ENCODE assay signal across 8 mouse cellular contexts in the genomic region with DNA sequence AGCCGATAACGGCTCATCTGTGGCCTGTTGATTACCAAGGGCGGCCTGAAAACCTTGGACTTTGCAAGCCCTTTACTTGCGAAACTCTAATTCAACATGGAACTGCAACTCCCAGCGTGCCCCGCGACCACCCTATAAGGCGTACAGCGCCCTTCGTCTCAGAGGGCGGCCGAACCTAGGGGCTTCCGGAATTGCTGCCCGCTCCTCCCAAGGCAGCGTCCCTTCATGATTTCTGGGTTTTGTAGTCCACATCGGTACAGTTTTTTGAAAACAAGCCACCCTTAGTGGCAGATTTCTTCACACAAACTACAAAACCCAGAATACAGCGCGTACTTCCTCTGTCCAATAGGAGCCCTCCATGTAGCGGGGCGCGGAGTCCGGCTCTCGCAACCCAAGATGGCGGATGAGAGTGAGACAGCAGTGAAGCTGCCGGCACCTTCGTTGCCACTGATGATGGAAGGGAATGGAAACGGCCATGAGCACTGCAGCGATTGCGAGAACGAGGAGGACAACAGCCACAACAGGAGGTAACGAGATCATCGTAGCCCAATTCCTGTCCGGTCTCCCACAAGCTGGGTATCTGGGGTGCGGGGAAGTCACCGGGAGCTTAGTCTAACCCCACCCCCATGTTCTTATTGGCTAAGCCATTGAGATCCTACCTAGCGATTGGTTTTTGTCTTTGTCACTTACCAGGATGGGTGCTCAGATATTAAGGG. TPM values are rescaled to one million over a fixed set of nuclear protein-coding genes. Genes with fewer than 3 reads are reported as not detected.
DNase-seq lines count a peak whose midpoint lies in the region; ATAC-seq lines count a peak whose summit lies in the region.

A gene (plus strand): TSS at position 15 of the 716 bp plus-strand sequence.
A gene (minus strand): TSS at position 158 of the 716 bp plus-strand sequence.

- H3K36me3 ChIP-seq in heart, embryonic 10.5 days: peaks cover 27% of the 10 kb centered on the region
- peaks cover 27% of the 10 kb centered on the region for H3K36me3 ChIP-seq in kidney, embryonic 15.5 days

- peaks cover 31% of the 10 kb centered on the region for H3K4me1 ChIP-seq in heart, embryonic 10.5 days
- H3K4me1 ChIP-seq in kidney, embryonic 15.5 days: peaks cover 32% of the 10 kb centered on the region

- H3K4me3 ChIP-seq in heart, embryonic 10.5 days: peak within 1 kb of the TSS; percentile 77
- H3K4me3 ChIP-seq in kidney, embryonic 15.5 days (replicated peaks): peak within 1 kb of the TSS; percentile 87

- ATAC-seq in erythroblast, adult 5-6 weeks (replicated peaks; ENCODE audit: low FRiP score, poor library complexity, severe bottlenecking): peak; percentile 94
- ATAC-seq in kidney, embryonic 15.5 days (replicated peaks; ENCODE audit: low FRiP score): peak; percentile 99
- ATAC-seq in monocyte, adult 5-6 weeks (replicated peaks; ENCODE audit: insufficient number of reproducible peaks, low FRiP score, low TSS enrichment, poor library complexity, severe bottlenecking): peak; percentile 85

- peak within 1 kb of the TSS; percentile 69 for H3K9ac ChIP-seq in kidney, embryonic 15.5 days

- H3K27ac ChIP-seq in heart, embryonic 10.5 days: peak within 1 kb of the TSS; percentile 90
- peak within 1 kb of the TSS; percentile 88 for H3K27ac ChIP-seq in kidney, embryonic 15.5 days

- DNase-seq in B cell, adult 2 months: peak; percentile 91
- DNase-seq in brain, adult 2 months (ENCODE audit: low read depth, low spot score): peak; percentile 99
- peak; percentile 98 for DNase-seq in heart, embryonic 10.5 days (ENCODE audit: low spot score)
- DNase-seq in liver: peak; percentile 92
- DNase-seq in spleen, postnatal 4 days (ENCODE audit: low spot score in 2 of 2): peak; percentile 89 to 93

- H3K4me2 ChIP-seq in kidney, embryonic 15.5 days: peak within 1 kb of the TSS; percentile 74

- under 1% methylated on average over 36 of the region's 36 CpGs for WGBS in heart, embryonic 10.5 days
- WGBS in kidney, embryonic 15.5 days: under 1% methylated on average over 36 of the region's 36 CpGs

- no peaks in the 10 kb centered on the region for H3K9me3 ChIP-seq in heart, embryonic 10.5 days
- no peaks in the 10 kb centered on the region for H3K9me3 ChIP-seq in kidney, embryonic 15.5 days (replicated peaks)

- no peaks in the 10 kb centered on the region for H3K27me3 ChIP-seq in heart, embryonic 10.5 days (ENCODE audit: insufficient read depth, poor library complexity, severe bottlenecking)
- no peaks in the 10 kb centered on the region for H3K27me3 ChIP-seq in kidney, embryonic 15.5 days

RNA-seq across cellular contexts. Expression of the first gene that starts in this region (rescaled TPM):
- 17.8 and 31.3 TPM in 2 replicates for total RNA-seq in erythroblast, adult 5-6 weeks (2015; ENCODE audit: low replicate concordance)
- total RNA-seq in erythroblast, adult 5-6 weeks (2017; ENCODE audit: low replicate concordance): 16.9 and 17.3 TPM in 2 replicates
- 58.4 and 59.0 TPM in 2 replicates for polyA plus RNA-seq in heart, embryonic 10.5 days (2016; fragmentation: Nextera tagmentation; extraction: Ambion mirVana)
- polyA plus RNA-seq in kidney, embryonic 15.5 days (2015; fragmentation: Nextera tagmentation; extraction: Ambion mirVana): 59.2 and 63.2 TPM in 2 replicates
- 54.9 to 60.7 TPM (median 55.9 TPM) in 3 replicates for total RNA-seq in monocyte, adult 5-6 weeks (2017)

RNA-seq across cellular contexts. Expression of the second gene that starts in this region (rescaled TPM):
- 16.3 and 25.5 TPM in 2 replicates for total RNA-seq in erythroblast, adult 5-6 weeks (2015; ENCODE audit: low replicate concordance)
- total RNA-seq in erythroblast, adult 5-6 weeks (2017; ENCODE audit: low replicate concordance): 6.8 and 26.4 TPM in 2 replicates
- polyA plus RNA-seq in heart, embryonic 10.5 days (2016; fragmentation: Nextera tagmentation; extraction: Ambion mirVana): 113 and 137 TPM in 2 replicates
- polyA plus RNA-seq in kidney, embryonic 15.5 days (2015; fragmentation: Nextera tagmentation; extraction: Ambion mirVana): 165 and 187 TPM in 2 replicates
- total RNA-seq in monocyte, adult 5-6 weeks (2017): 15.5 to 32.4 TPM (median 15.8 TPM) in 3 replicates

Comparison
In these comparisons a context has a peak if more than half of its experiments do, and no peak if none do; other contexts are left out.
1. Peak in every context shown above with its lines: DNase-seq, ATAC-seq, H3K4me3 ChIP-seq and H3K27ac ChIP-seq.